In genomic region chr10:100795215-100795972, GRCm38 (mm10) we compare ENCODE assay signal across 22 mouse cellular contexts.
DNase-seq lines count a peak whose midpoint lies in the region; ATAC-seq and TF ChIP-seq lines count a peak whose summit lies in the region.
"Had no signal": no experiment of that assay in that cellular context is flagged by ENCODE, and none has a peak within 500 bp of the region (broad histone marks: within the 10 kb centered on the region; RNA-seq: fewer than 3 reads in every experiment).

No protein-coding gene starts in this region.

- DNase-seq in forebrain, embryonic 14.5 days (ENCODE audit: low spot score), result peak; percentile 59
- DNase-seq in forebrain, embryonic 11.5 days (ENCODE audit: low spot score), result no peak
- DNase-seq in layer of hippocampus, adult 2 months (ENCODE audit: low spot score in 2 of 2), result no peak
- no peak for DNase-seq in layer of hippocampus, adult 9-10 months (ENCODE audit: low spot score)
- peak; percentile 34 for DNase-seq in brain, adult 2 months (ENCODE audit: low read depth, low spot score)
- no peak for DNase-seq in urinary bladder, postnatal 4 days (ENCODE audit: low spot score in 2 of 2)
- DNase-seq: B cell, adult 2 months; cerebellum, adult 9-11 months; embryo, embryonic 11 days; gastrocnemius, postnatal 10 days; heart, adult 11 months; kidney, postnatal 36 days; lung, postnatal 4 days; thymus, adult 2 months had no signal

- no peak overlapping the region for H3K9ac ChIP-seq in forebrain, embryonic 14.5 days (ENCODE audit: low read length)
- H3K9ac ChIP-seq in forebrain, embryonic 11.5 days (ENCODE audit: low read length), result no peak overlapping the region
- H3K9ac ChIP-seq in forebrain, embryonic 16.5 days (replicated peaks; ENCODE audit: low read depth, low read length), result no peak overlapping the region
- H3K9ac ChIP-seq: heart, embryonic 12.5 days; hindbrain, embryonic 15.5 days; liver, embryonic 14.5 days; lung, embryonic 15.5 days; neural tube, embryonic 12.5 days; stomach, embryonic 15.5 days had no signal

- no peaks in the 10 kb centered on the region for H3K27me3 ChIP-seq in forebrain, embryonic 14.5 days (replicated peaks; ENCODE audit: control insufficient read depth, insufficient read depth, low read length)
- H3K27me3 ChIP-seq in forebrain, embryonic 11.5 days (ENCODE audit: control insufficient read depth, insufficient read depth, low read length), result no peaks in the 10 kb centered on the region
- no peaks in the 10 kb centered on the region for H3K27me3 ChIP-seq in forebrain, embryonic 16.5 days (replicated peaks; ENCODE audit: control insufficient read depth, insufficient read depth, low read length)
- H3K27me3 ChIP-seq: heart, embryonic 12.5 days; hindbrain, embryonic 15.5 days; lung, embryonic 15.5 days; neural tube, embryonic 12.5 days; stomach, embryonic 15.5 days had no signal

- no peak overlapping the region for H3K4me3 ChIP-seq in forebrain, embryonic 14.5 days (ENCODE audit: low read depth, low read length)
- no peak overlapping the region for H3K4me3 ChIP-seq in forebrain, embryonic 11.5 days (ENCODE audit: low read depth, low read length)
- no peak overlapping the region for H3K4me3 ChIP-seq in layer of hippocampus, adult 2 months
- no peak overlapping the region for H3K4me3 ChIP-seq in forebrain, embryonic 16.5 days (replicated peaks; ENCODE audit: low read length)
- H3K4me3 ChIP-seq: heart, embryonic 12.5 days; hindbrain, embryonic 15.5 days; lung, embryonic 15.5 days; neural tube, embryonic 12.5 days; stomach, embryonic 15.5 days had no signal

- TF ChIP-seq CTCF in layer of hippocampus, adult 2 months (conservative IDR thresholded peaks at IDR 0.05), result peak; percentile 20; the same call in 1 of the 2 replicates

- peak; percentile 76; the same call in 1 of the 2 replicates for ATAC-seq in forebrain, embryonic 14.5 days
- ATAC-seq in forebrain, embryonic 11.5 days (replicated peaks; ENCODE audit: low FRiP score), result no peak
- peak; percentile 95 for ATAC-seq in forebrain, embryonic 16.5 days
- ATAC-seq: intestine, postnatal 0 days had no signal

- no peaks in the 10 kb centered on the region for H3K9me3 ChIP-seq in forebrain, embryonic 14.5 days (replicated peaks; ENCODE audit: control insufficient read depth, low read length)
- no peaks in the 10 kb centered on the region for H3K9me3 ChIP-seq in forebrain, embryonic 11.5 days (ENCODE audit: control insufficient read depth, low read length)
- H3K9me3 ChIP-seq in forebrain, embryonic 16.5 days (ENCODE audit: control insufficient read depth, low read length), result no peaks in the 10 kb centered on the region
- H3K9me3 ChIP-seq: heart, embryonic 12.5 days; hindbrain, embryonic 15.5 days; lung, embryonic 15.5 days; neural tube, embryonic 12.5 days; stomach, embryonic 15.5 days had no signal

- H3K36me3 ChIP-seq in forebrain, embryonic 14.5 days (ENCODE audit: control insufficient read depth, insufficient read depth, low read length), result no peaks in the 10 kb centered on the region
- H3K36me3 ChIP-seq in forebrain, embryonic 11.5 days (ENCODE audit: control insufficient read depth, insufficient read depth, low read length), result no peaks in the 10 kb centered on the region
- no peaks in the 10 kb centered on the region for H3K36me3 ChIP-seq in forebrain, embryonic 16.5 days (ENCODE audit: control insufficient read depth, insufficient read depth)
- H3K36me3 ChIP-seq: heart, embryonic 12.5 days; hindbrain, embryonic 15.5 days; lung, embryonic 15.5 days; neural tube, embryonic 12.5 days; stomach, embryonic 15.5 days had no signal

- H3K4me1 ChIP-seq in forebrain, embryonic 14.5 days (ENCODE audit: control insufficient read depth, insufficient read depth, low read length), result no peaks in the 10 kb centered on the region
- H3K4me1 ChIP-seq in forebrain, embryonic 11.5 days (replicated peaks; ENCODE audit: control insufficient read depth, insufficient read depth, low read length), result no peaks in the 10 kb centered on the region
- H3K4me1 ChIP-seq in forebrain, embryonic 16.5 days (replicated peaks; ENCODE audit: control insufficient read depth, insufficient read depth, low read length), result no peaks in the 10 kb centered on the region; the same call in 1 of the 2 replicates
- H3K4me1 ChIP-seq: heart, embryonic 12.5 days; hindbrain, embryonic 15.5 days; lung, embryonic 15.5 days; neural tube, embryonic 12.5 days; stomach, embryonic 15.5 days had no signal

- H3K4me2 ChIP-seq in forebrain, embryonic 14.5 days (ENCODE audit: low read length), result no peak overlapping the region
- H3K4me2 ChIP-seq in forebrain, embryonic 11.5 days (ENCODE audit: low read depth, low read length, severe bottlenecking), result no peak overlapping the region
- H3K4me2 ChIP-seq in forebrain, embryonic 16.5 days (ENCODE audit: low read length), result no peak overlapping the region
- H3K4me2 ChIP-seq: heart, embryonic 12.5 days; hindbrain, embryonic 15.5 days; lung, embryonic 15.5 days; neural tube, embryonic 12.5 days; stomach, embryonic 15.5 days had no signal

- 53% methylated on average over 6 of the region's 6 CpGs for WGBS in forebrain, embryonic 14.5 days
- WGBS in forebrain, embryonic 11.5 days, result 75% methylated on average over 6 of the region's 6 CpGs
- WGBS in forebrain, embryonic 16.5 days, result 40% methylated on average over 6 of the region's 6 CpGs

- H3K27ac ChIP-seq in forebrain, embryonic 14.5 days (ENCODE audit: low read depth, low read length), result no peak overlapping the region
- H3K27ac ChIP-seq in forebrain, embryonic 11.5 days (ENCODE audit: low read depth, low read length), result no peak overlapping the region
- no peak overlapping the region for H3K27ac ChIP-seq in layer of hippocampus, adult 2 months
- no peak overlapping the region for H3K27ac ChIP-seq in forebrain, embryonic 16.5 days (ENCODE audit: low read length)
- H3K27ac ChIP-seq: hindbrain, embryonic 15.5 days; liver, embryonic 14.5 days; lung, embryonic 15.5 days; neural tube, embryonic 12.5 days; stomach, embryonic 15.5 days had no signal

Comparison
In these comparisons a context has a peak if more than half of its experiments do, and no peak if none do; other contexts are left out.
1. DNase-seq: peak in forebrain, embryonic 14.5 days (single experiment) and brain, adult 2 months (single experiment); none in forebrain, embryonic 11.5 days (single experiment), layer of hippocampus, adult 2 months (0 of 2), layer of hippocampus, adult 9-10 months (single experiment) and urinary bladder, postnatal 4 days (0 of 2).